Mouse (Mus musculus) bone marrow, adult 2 months (tissue): ENCODE measurements at regions not wholly inside any gene's neighbourhood (a gene's known extent, or its start where the extent isn't known, plus 50 kb on each side); places are given as distances from the start of the nearest gene placed in this dataset.
"Not testable (repeated sequence)": the region's sequence is repeated elsewhere in the genome, so short reads cannot be mapped to it uniquely, and the experiment has no call there.

Source experiments
- H3K27ac ChIP-seq: fragments of 200-500 bp; 2 replicates; pipeline ENCODE4 v1.5.1; 2012; ENCODE audit warnings: low read depth, mild to moderate bottlenecking, control low read depth, inconsistent platforms, low read length; ENCODE audit not compliant: control insufficient read depth, poor library complexity, insufficient read depth
- H3K4me1 ChIP-seq: fragments of 200-500 bp; 2 replicates; pipeline ENCODE4 v1.6.1; 2011; ENCODE audit warnings: low read length; ENCODE audit not compliant: control insufficient read depth, insufficient read depth
- H3K4me3 ChIP-seq: fragments of 200-500 bp; replicated peaks from 2 replicates; pipeline ENCODE3; 2011; ENCODE audit warnings: mild to moderate bottlenecking, low read depth, low read length, control low read depth; ENCODE audit not compliant: control insufficient read depth
- CTCF ChIP-seq: fragments of 200-500 bp; IDR thresholded peaks from 2 replicates; pipeline ENCODE4 v1.5.1; 2011; ENCODE audit warnings: low read length, control low read depth; ENCODE audit not compliant: control insufficient read depth, insufficient read depth
- POLR2A ChIP-seq: fragments of 200-500 bp; IDR thresholded peaks from 2 replicates; pipeline ENCODE4 v1.6.1; 2011; ENCODE audit warnings: low read depth, mild to moderate bottlenecking, control low read depth, low read length, borderline replicate concordance; ENCODE audit not compliant: control insufficient read depth
- WGBS: fragments of 180-500 bp; shearing (Covaris S2); methylation state at CpG from one replicate; pipeline ENCODE4 v1.1.7; 2018; 5-methylcytosine and 5-hydroxymethylcytosine counted together

DNA sequence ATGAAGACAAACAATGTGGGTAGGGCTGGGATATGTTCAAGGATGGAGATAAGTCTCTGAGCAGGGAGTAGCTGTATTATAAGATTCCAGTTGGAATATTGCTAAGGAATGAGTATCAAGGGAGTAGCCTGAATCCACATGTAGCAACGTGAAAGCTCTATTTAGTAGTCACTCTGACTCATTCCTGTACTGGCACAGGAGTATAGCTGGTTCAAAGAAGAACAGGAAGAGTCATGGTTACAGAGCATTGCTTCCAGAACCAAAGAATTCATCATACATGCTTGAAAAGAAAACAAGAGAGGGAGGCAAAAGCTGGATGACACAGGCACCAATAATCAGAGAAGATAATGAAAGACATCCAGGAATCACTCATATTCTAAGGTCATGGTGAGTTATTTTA is 500.6 kb upstream of the N6amt1 start:
- Histone ChIP-seq H3K27ac (no peak overlapping the region), H3K4me1 (no peaks in the 10 kb centered on the region), H3K4me3 (no peak overlapping the region)
- TF ChIP-seq POLR2A (no peak), CTCF (no peak)
- 36% methylated on average over 1 of the region's 1 CpGs for WGBS

DNA sequence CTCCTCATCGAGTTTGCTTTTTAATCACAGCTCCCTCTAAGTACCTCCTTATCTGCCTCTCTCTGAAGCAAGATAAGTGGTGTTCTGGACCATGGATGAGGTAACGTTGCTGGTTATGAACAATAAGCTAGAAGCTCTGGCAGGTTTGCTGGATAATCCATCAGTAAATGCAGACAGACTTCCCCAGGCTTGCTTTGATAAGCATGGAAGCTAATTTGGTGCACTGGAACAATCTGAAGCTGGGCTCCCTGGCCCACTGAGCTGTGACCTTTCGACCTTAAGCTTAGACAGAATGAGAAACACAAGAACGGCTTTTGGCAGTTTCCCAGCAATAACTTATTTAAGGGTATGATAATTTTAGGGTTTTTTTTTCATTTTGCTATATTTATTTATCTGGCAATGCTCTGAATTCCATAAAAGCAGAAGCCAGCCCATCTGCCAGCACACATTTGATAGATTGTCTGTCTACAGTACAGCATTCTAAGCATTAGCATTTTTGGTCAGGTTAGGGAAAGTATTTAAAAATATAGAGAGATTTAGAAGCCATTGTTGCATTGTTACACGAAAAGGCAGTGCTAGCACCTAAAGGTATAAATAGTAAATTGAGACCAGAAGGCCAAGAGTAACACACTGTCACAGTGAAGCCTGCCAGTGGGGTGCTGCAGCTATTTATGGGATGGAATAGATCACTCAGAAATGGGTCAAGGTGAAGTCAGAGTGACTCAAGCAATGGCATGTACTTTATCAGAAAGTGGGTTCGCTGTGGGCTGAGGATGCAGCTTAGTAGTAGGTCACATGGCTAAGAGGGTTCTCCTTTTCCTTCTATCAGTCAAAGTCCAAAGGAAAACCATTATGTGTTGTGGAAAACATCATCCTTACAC is 515.3 kb upstream of the N6amt1 start:
- 53% methylated on average over 6 of the region's 6 CpGs for WGBS
- TF ChIP-seq POLR2A (no peak), CTCF (no peak)
- Histone ChIP-seq H3K27ac (no peak overlapping the region), H3K4me3 (no peak overlapping the region), H3K4me1 (no peaks in the 10 kb centered on the region)

GRCm38 (mm10) chr16:86827645-86828044 is 526.3 kb upstream of the N6amt1 start:
- H3K4me1 ChIP-seq, result no peaks in the 10 kb centered on the region
- WGBS, result 78% methylated on average over 1 of the region's 1 CpGs
- no peak overlapping the region for H3K27ac ChIP-seq
- H3K4me3 ChIP-seq, result no peak overlapping the region
- no peak for TF ChIP-seq CTCF
- no peak for TF ChIP-seq POLR2A

- H3K4me3 ChIP-seq, result no peak overlapping the region
- no peaks in the 10 kb centered on the region for H3K4me1 ChIP-seq
- TF ChIP-seq CTCF (no peak), POLR2A (no peak)
- no peak overlapping the region for H3K27ac ChIP-seq
- WGBS, result 77% methylated on average over 4 of the region's 4 CpGs
These were observed 527.3 kb upstream of the N6amt1 start for GRCm38 (mm10) chr16:86826641-86827040.

DNA sequence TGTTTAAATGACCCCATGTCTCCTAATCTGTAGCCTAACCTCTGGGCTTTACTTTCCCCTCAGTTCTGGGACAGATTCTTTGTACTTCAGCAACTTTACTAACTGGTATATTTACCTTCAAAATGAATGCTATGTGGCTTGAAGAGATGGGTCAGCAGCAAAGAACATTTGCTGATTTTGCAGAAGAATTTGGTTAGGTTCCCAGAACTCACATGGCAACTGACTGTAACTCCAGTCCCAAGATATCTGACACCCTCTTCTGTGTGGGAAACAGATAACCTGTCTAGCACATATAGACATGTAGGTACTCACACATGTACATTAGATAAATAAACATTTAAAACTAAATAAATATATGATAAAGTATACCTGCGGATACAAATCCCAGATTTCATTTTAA is 530.5 kb upstream of the N6amt1 start:
- TF ChIP-seq POLR2A (no peak), CTCF (no peak)
- Histone ChIP-seq H3K4me3 (no peak overlapping the region), H3K4me1 (no peaks in the 10 kb centered on the region), H3K27ac (no peak overlapping the region)
- WGBS, result 69% methylated on average over 1 of the region's 1 CpGs

DNA sequence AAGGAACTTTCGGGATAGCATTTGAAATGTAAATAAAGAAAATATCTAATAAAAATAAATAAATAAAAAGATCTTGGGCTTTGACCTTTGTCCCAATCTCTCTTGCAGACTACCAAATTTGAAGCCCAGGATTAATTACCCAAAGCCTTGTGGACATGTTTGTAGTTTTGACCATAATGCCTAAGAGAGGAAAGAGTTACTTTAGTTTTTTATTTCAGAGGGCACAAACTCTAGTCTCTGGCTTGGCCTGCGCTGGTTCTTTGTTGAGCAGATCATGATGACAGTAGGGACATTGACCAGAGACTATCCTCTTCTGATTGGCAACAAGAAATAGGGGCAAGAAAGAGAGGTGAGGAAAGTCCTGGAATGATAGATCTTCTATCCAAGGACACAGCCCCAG is 532.4 kb upstream of the N6amt1 start:
- Histone ChIP-seq H3K4me1 (no peaks in the 10 kb centered on the region), H3K4me3 (no peak overlapping the region), H3K27ac (no peak overlapping the region)
- 84% methylated on average over 2 of the region's 2 CpGs for WGBS
- no peak for TF ChIP-seq CTCF
- TF ChIP-seq POLR2A, result no peak

GRCm38 (mm10) chr16:86818639-86819038 is 535.3 kb upstream of the N6amt1 start:
- H3K4me1 ChIP-seq, H3K27ac ChIP-seq, H3K4me3 ChIP-seq: not testable (repeated sequence)
- 50% methylated on average over 1 of the region's 1 CpGs for WGBS

DNA sequence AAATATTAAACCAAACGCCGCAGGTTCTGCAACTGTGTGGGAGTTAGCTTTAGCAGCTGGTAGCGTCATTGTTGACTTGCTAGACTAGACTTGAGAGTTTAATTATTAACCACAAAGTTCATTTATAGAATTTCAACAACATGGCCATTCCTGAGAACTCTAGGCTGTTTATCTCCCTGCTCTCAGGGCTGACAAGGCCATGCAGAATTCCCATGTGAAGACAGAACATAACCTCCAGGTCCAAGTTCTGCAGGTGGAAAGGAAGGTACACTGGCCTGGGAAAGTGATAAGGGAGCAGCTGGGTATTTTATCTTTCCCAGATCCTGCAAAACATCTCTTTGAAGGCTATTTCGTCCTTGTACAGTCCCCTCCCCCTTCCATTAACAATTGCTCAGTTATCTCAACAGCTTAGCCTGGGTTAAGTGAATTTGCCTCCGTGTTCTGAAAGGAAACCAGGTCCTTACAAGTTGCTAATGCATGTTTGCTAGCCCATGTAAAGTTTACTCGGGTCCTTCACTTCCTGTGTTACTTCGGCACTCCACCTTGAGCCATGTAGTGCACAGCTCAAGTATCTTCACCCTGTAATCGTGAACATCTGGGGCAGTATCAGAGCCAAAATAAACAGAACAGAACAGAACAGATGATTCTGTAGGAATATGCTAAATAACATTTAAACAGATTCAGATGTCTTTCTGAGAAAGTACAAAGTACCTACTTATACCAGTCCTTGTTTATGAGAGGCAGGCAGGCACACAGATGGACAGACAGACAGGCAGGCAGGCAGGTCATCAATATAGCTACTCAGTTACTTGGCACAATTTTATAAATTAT is 537.0 kb upstream of the N6amt1 start:
- WGBS, result 58% methylated on average over 8 of the region's 8 CpGs
- H3K27ac ChIP-seq, result no peak overlapping the region
- H3K4me3 ChIP-seq, result no peak overlapping the region
- no peak for TF ChIP-seq CTCF
- no peak for TF ChIP-seq POLR2A
- H3K4me1 ChIP-seq, result no peaks in the 10 kb centered on the region
